Mouse (Mus musculus) erythroblast, embryonic 14.5 days (primary cell): ENCODE data around the gene Hist2h2ab.

Experiments
- GATA1 ChIP-seq: IDR thresholded peaks from 2 replicates; pipeline ENCODE4 v1.6.1; 2012; ENCODE audit warnings: low read length, inconsistent platforms, mixed read lengths
- TAL1 ChIP-seq: IDR thresholded peaks from 3 replicates; pipeline ENCODE4 v1.6.1; 2012; ENCODE audit warnings: low read length, inconsistent platforms, mixed read lengths

GRCm38 (mm10) chr3:96181510-96182381 is 37.9 kb upstream of the Hist2h2ab start:
- TF ChIP-seq TAL1 (no peak), GATA1 (no peak)
